Mouse (Mus musculus): ENCODE results near the gene Spry1. TPM values are rescaled to one million over a fixed set of nuclear protein-coding genes. Genes with fewer than 3 reads are reported as not detected.
"Not testable (repeated sequence)": the region's sequence is repeated elsewhere in the genome, so short reads cannot be mapped to it uniquely, and the experiment has no call there.

The Spry1 gene
- total RNA-seq (2021) = 19.8 and 20.7 TPM in 2 replicates
- long read RNA-seq, transcript Spry1-203 (3 exons, 2,451 nt) = major isoform, 29 of 65 reads
- long read RNA-seq, transcript Spry1-201 (3 exons, 2,481 nt) = minor isoform, 28 of 65 reads
- long read RNA-seq, partial matches to known transcripts = 0 of 65 reads
- long read RNA-seq, other reads (novel, unspliced or antisense) = 5 of 65 reads

DNA sequence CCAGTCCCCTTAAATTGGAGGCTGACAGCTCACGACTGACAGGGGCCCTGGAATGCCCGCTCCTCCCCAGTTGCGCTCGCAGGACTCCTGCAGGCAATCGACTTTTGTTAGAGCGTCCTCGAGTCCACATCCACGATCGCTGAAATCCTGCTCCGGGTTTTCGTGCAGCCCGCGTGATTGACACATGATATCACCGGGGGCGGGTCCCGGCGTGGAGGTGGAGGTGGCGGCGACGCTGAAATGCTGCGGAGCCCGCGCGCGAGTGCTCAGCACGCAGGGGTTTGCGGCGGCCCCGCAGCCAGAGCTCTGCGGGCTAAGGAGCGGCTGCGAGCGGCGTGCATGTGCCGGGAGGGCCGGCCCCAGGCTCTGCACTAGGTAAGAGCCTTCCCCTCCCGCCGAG, at the start of gene Spry1:
Spry1 (plus strand) TSS at position 258 of the 400 bp plus-strand sequence.
- peak; percentile 94 for DNase-seq

DNA sequence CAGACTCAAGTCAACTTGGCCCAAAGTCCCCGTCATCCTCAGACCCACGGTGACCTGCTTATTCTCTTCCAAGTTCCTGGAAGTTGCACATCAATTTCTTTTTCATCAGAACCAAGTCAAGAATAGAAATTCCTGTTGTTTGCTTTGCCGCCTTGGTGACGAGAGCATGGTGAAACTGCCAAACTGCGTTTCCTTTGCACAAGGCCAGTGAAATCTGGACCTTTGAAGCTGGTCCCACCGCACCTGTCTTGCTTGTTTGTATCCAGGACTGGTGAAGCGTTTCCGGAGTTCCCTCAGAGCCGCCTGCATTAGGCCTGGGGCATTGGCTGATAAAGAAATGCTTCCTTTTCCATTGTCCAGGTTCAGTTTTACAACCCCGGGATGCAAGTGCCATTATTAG, 44.0 kb upstream of the Spry1 start:
- no peak for DNase-seq

DNA sequence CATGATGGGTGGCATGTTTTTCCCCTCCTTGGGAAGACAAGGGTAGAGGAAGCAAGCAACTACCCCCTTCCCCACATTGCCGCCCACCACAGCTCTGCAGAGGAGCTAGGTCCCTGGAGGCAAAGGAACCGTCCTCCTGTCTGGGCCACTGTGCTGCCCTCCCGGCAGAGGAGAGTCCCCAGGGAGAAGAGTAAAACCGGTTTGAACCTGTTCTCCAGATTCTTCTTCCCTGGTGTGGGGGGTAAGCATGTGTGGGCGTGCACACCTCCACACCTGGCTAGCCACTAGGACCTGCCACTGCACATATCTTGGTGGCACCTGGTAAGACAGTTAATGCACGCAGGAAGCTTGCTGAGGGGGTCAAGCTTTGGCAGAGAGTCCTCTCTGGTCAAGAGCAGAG, 43.2 kb upstream of the Spry1 start:
- DNase-seq = no peak

DNA sequence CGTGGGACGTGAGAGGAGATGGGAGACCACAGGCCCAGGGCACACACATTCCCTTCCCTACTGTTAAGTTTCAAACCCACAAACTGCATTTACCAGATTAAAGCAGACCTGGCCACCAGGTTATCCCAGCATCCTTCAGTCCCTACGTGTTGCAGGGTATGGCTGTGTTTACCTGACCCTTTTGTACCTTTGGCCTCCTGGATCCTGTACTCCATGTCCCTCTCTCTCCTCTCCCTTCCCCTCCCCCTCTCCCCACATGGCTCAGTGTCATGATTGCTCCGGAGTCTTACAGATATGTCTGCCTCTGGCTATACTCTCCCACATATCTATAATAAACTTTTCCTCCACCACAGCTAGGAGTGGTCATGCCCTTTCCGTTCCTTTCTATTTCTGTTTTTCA, 42.5 kb upstream of the Spry1 start:
- DNase-seq = no peak

DNA sequence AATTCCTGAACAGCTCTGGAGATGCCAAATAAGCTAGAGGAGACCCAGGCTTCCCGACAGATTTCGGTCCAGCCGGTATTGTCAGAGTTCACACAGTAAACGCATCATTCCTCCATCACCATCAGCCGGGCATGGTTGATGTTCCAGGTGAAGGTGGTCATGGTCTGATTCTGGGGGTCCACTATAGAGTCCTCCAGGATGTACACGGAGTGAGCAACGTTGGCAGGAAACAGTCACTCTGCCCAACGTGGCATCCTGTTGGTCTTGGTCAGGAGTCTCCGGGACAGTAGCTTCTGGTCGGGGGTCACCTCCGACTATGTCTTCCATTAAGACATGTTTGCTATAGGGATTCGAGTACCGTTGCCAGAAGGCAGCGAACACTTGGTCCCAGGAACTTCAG, 40.1 kb upstream of the Spry1 start:
- DNase-seq = not testable (repeated sequence)

DNA sequence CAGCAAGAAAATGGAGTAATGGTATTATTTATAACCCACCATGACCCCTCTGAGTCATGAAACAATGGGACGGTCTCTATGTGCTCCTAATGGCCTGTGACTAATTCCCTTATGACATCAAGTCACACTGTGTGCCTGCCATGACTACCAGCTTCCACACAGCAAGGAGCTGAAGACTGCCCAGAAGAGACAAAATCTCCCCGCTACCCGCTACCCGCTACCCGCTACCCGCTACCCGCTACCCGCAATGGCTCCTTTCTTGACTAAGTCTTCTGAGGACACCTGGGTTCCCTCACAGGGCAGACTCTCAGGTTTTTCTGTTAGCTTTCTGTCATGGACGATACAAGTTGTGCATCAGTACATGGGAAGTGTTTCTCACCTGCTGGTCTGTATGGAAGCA, 37.4 kb upstream of the Spry1 start:
- DNase-seq = no peak

DNA sequence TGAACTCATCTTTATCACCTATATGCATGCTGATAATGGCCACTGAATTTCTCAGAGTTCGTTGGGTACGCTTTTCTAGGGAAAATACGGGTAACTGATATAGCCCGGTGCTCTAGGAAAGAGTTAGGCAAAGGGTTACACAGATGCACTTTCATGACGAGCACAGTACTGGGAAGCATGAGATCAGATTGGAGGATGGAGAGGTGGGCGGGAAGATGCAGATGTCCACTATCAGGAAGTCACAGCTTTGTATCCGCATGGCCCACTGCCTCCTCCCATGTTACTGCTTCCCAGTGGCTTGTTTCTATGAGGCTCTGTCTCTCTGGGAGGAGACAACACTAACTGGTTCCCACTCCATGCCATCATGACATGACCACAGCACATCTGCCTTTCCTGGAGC, 36.9 kb upstream of the Spry1 start:
- DNase-seq = no peak

DNA sequence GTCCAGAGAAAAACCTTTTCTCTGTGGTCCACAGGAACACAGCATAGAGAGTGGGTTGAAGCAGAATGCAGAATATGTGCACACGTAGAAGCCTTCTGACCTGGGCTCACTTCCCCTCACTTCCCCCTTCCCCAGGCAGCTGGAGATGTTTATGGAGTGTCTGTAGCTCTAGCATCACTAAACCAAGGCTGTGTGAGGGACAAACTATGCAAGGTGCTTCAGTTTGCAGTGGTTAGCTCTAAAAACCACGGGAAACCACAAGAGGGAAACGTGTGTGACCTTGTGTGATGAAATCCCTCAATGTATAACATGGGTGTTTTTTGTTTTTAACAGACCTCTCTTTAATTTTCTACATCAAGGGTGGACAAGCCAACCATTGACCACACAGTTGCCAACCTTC, 36.2 kb upstream of the Spry1 start:
- no peak for DNase-seq

DNA sequence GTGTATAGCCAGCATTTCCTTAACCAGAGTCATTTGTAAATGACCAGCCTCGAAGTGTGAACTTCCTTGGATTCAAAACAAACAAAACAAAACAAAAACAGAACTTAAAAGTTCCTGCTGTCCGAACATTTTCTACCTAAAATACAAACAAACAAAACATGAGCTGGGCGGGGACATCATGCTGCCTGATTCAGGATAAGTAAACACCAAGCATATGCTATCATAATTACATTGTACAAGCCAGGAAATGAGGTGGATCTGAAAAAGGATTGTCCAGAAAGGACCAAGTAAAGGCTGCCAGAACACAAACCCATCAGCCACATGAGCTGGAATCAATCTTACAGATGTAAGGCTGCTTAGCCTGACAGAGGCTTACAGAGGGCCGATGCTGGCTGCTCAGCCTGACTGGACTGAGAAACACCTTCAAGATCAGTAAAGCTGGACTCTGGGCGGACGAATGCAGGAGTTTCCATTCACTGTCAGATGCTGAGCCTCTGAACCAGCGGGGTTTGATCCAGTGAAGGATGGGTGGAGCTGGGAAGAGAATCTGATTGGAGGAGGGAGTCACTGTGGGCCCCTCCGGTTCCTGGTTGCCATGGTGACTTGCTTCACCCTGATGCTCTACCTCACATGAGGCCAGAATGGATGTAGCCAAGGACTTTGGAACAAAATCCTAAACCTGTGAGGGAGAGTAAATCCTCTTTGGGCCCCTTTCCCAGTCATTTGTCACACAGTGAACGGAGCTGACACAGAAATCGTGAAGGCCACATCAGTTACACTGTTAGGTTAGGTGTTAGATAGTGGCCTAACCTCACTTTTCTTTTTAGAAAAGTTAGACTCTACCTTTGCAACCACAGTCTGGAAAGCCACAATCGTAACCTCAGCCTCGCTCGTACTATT, 34.5 kb upstream of the Spry1 start:
- no peak for DNase-seq

DNA sequence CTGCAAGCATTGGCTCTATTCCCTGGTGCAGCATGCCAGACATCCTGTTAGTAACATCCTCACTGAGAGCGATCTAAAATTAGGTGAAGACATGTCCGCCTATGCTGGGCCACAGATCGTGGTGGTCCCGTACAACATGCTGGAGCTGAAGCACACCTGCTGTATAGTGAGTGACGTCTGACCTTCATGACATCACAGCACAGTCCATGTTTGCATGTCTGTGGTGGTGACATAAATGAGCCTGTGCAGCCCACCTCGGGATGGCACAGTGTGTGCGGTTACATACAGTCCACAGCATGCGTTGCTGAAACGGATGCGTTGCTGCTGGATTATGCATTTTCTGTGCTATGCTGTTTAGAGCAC, 33.9 kb upstream of the Spry1 start:
- no peak for DNase-seq

DNA sequence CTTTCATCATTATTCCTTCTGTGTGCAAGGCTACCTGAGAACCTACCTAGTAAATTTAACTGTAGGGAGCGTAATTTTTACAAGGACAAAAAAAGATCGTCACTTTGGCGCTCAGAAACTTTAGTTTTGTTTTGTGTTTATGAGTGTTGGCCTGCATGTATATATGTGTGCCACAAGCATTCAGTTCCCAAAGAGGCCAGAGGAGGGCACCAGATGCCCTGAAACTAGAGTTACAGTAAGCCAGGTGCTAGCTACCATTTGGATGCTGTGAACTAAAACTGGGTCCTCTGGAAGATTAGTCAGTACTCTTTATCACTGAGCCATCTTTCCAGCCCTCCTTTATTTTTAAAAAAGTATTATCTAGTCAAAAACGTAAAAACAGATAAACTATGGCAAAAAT, 30.8 kb upstream of the Spry1 start:
- DNase-seq = no peak

DNA sequence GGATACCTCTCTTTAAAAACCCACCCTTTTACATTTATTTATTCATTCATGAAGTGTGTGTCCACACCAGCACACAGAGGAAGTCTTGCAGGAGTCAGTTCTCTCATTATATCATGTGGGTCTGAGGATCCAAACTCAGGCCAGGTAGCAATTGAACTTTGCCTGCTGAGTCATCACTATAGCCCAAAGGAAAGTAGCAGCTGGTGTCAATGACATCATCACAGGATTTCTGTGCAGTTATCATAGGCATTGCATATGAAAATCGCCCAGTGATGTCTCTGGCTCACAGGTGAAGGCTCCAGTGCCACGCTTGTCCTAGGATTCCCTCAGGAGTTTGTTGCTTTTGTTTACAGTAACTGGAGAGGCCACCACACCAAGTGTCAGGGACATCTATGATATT, 29.1 kb upstream of the Spry1 start:
- no peak for DNase-seq

DNA sequence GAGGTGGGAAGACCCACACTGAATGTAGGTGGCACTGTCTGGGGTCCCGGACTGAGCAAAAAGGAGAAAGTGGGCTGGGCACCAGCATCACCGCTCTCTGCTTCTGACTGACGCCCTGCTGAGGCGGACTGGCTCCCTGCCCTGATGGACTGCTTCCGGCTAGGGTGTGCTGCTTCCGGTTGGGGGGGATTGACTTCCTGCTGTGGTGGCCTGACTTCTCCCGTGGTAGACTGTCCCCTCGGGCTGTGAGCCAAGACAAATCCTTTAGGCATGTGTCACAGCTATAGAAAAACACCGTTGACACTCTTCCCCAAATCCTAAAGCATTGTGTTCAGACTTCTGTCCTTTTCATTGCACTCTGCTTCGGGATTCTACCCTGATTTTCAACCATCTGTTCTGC, 26.0 kb upstream of the Spry1 start:
- peak; percentile 26 for DNase-seq

DNA sequence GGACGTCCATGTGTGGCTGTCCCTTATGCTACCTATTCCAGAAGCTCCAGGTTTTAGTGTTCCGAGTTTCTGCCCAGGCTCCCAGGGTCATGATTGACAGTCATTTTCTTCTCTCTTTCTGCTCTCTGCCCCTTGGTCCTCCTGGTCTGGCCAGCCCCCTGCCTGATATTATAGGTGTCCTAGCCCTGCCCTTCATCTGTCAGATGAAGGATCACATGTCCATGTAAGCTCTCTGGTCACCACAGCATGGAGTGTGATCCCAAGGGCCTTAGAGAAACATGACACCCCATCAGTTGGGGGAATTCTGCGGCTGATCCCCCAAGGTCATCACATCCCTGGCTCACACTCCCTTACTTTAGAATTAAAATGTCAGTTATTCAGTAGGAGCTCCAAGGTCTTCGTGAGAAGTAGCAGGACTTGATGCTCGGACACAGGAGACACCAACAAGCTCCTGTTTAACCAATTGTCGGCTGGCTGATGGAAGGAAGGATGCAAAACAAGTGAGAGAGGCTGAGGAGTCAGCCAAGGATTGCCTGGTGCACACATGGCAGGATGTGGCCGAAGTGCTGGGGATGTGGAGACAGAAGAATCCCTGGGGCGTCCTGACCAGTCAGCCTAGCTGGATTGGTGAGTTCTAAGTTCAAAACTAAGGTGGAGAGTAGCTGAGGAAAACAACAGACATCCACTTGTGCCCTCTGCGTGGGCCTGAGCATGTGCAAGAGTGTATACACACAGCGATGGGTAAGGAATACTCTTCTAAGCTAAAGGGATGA, 24.7 kb upstream of the Spry1 start:
- no peak for DNase-seq

DNA sequence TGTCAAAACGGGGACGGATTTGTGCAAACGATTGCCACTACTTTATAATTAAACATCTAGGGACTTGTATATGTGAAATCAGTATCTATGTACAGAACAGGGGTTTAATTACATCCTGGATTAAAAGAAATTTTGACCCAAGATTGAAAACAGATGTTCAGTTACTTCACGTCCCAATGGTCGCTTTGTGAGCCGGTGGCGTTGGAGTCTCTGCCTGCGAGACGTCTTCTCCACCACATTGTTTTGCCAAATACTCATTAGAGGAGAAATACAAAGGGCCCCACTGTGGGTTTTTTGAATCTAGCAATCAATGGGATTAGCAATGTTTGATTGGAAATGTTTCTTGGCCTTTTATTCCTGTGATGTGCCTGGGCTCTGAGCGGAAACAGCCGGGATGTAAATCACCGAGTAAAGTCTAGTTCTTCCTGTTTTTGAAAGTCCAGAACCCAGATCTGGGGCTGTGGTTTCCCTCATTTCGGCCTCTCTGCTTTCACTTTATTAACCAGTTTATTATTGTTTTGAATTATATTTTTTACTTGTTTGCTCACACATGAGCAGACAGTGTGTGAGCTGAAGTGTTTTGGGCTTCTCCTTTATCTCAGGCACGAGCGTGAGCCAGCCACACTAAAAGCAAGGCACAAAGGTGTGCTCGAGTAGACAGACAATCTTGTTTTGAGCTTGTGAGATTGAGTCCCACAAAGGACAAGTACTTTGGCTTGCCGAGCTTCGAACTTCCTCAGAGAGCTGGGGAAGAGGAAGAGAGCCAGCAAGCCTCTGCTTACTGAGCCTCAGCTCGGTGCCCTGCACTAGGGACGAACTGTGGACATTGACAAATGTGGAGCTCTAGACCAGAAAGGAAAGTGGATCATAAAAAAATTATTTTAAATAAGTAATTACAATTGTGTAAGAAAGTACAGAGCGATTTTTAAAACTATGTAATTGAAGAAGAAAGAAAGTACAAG, 22.9 kb upstream of the Spry1 start:
- DNase-seq = no peak

DNA sequence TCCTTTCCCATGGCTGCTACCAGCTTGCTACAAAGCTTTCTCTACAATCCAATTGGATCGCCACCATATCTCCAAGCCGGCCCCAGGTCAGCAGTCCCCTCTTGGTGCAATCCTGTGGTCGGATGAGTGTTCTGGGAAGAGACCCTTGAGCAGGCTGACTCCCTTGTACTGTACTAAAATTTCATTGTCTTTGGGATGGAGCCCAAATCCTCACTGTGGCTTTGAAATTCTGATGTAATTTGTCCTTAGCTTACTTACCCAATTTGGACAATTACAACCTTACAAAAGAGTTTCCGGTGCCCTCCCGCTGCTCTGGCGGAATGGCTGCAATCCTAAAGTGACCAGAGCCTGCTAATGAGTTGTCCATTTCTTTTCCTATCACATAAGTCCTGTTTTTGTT, 7.5 kb upstream of the Spry1 start:
- no peak for DNase-seq

DNA sequence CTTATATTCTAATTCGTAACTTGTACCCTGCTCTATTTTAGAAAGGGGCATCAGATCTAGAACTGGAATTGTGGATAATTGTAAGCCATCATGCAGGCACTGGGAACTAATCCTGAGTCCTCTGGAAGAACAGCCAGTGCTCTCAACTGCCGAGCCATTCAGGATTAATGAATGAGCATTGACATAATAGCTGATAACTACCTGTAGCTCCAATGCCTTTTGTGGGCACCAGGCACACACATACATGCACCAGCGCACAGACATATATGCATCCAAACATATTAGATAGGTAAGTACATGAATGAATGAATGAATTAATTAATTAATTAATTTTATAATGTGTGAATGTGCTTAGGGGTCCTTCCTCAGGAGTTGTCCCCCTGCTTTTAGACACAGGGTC, 7.0 kb upstream of the Spry1 start:
- DNase-seq = no peak

DNA sequence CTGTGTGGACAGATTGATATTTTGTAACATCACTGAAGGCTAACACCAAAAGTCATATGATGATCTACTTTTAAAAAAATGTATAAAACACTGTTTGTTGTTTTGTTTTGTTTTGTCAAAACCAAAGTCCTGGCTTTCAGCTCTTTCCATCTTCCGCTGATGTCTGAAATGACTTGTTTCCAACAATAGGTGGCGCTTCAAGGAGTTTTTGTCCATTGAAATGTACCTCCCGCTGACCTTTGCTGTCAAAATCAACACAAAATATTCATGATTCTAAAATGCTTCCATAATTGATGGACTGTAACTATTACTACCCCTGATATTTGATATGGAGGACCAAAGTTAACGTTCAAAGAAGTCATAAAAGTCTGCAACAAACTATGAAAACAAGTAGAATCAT, 5.1 kb upstream of the Spry1 start:
- DNase-seq = no peak

DNA sequence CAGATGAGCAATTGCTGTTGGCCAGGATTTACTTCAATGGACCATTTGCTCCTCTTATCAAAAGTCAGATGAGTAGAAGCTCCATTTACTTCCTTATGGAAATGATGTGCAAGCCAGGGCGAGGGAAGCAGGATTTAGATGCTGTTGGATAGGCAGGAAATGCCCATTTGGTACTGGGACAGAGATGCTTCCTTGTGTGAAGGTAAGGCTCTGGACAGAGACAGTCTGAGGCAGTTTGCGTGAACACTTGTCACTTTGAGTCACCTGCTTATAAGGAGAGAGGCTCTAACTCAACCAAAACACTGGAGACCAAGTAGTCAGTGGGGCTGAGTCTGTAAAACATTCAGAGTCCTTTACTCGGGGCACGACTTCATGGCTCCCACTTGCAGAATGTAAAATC, 2.8 kb upstream of the Spry1 start:
- no peak for DNase-seq

DNA sequence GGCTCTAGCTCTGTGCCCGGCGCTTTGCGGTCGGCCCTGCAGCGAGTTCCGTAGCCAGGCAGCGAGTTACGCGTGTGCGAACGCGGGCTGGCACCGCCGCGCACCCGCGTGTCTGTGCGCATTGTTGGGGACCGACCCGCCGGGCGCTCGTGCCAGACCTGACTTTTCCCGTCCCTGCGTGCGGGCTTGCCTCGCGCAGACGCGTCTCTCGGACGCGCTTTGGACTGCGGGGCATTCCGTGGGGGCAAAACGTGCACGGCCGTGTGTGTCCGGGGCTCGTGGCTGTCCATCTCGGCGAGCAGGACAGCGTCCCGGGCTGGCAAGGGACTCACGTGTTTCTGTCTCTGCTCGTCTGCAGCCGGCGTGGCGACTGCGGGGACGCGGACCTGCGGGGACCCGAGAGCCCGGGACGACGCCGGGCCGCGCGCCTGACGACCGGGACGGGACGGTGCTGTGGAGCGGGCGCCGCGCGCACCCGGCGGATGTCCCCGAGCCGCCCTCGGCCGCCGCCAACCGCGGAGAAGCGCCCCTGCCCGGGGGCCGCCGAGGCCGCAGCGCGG, 495 bp downstream of the Spry1 start:
- DNase-seq = peak; percentile 59

DNA sequence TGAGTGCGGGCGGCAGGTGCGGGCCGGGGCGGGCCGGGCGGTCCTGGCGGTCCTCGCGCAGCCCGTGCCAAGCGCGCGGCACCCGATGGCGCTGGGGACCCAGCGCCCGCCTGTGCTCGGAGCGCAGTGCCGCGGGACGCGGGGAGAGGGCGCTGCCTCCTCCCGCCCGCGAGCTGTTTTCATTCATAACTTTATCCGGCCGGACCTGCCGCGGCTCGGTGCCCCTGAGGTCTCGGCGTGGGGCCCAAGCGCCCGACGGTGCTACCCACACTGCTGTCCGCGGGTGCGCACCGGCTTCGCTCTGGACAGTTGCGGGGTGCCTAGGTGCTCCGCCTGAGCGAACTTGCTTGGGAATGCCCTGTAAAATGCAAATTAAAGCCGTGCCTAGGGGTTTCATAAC, 1.1 kb downstream of the Spry1 start:
- peak; percentile 84 for DNase-seq

Data from adrenal gland, postnatal 25 days (tissue).